12 mouse cellular contexts compared by ENCODE assay signal in the genomic region with DNA sequence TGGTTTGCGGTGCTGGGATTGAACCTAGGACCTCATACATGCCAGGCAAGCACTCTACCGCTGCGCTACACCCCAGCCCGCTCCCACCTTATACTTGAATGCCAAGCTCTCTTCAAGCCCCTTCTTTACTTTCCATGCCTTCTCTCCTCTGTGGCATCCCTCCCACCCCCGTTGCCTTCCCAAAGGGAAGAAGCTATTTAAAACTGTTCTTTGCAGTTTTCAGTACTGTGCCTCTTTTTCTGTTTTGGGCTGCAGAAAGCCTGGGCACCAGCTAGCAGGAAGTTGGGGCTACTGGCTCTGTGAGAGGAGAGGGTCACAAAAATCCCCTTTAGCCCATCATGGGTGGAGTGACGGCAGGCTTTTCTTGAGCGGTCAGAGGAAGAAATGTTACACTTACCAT.
"Had no signal": no experiment of that assay in that cellular context is flagged by ENCODE, and none has a peak within 500 bp of the region (broad histone marks: within the 10 kb centered on the region; RNA-seq: fewer than 3 reads in every experiment).

No protein-coding gene starts in this region.

- DNase-seq: kidney, postnatal 14 days; lung, embryonic 14.5 days; lung, postnatal 10 days; lung, postnatal 4 days; midbrain, embryonic 14.5 days; thymus, postnatal 36 days had no signal

- H3K4me3 ChIP-seq: limb, embryonic 15.5 days; liver, embryonic 12.5 days; midbrain, embryonic 10.5 days; myocyte; neural tube, embryonic 15.5 days; stomach, embryonic 15.5 days had no signal

- H3K9me3 ChIP-seq: limb, embryonic 15.5 days; liver, embryonic 12.5 days; midbrain, embryonic 10.5 days; neural tube, embryonic 15.5 days; stomach, embryonic 15.5 days had no signal

- H3K4me2 ChIP-seq: limb, embryonic 15.5 days; liver, embryonic 12.5 days; lung, embryonic 14.5 days; neural tube, embryonic 15.5 days; stomach, embryonic 15.5 days had no signal

- H3K9ac ChIP-seq: limb, embryonic 15.5 days; liver, embryonic 12.5 days; lung, embryonic 14.5 days; neural tube, embryonic 15.5 days; stomach, embryonic 15.5 days had no signal

- H3K36me3 ChIP-seq: limb, embryonic 15.5 days; liver, embryonic 12.5 days; midbrain, embryonic 10.5 days; neural tube, embryonic 15.5 days; stomach, embryonic 15.5 days had no signal

- H3K4me1 ChIP-seq: liver, embryonic 12.5 days had no signal

- ATAC-seq: liver, embryonic 12.5 days had no signal

- H3K27me3 ChIP-seq: limb, embryonic 15.5 days; liver, embryonic 12.5 days; neural tube, embryonic 15.5 days; stomach, embryonic 15.5 days had no signal

- H3K27ac ChIP-seq: limb, embryonic 15.5 days; liver, embryonic 12.5 days; midbrain, embryonic 10.5 days; neural tube, embryonic 15.5 days; stomach, embryonic 15.5 days had no signal
